Mouse (Mus musculus) ES-Bruce4 (cell line): ENCODE measurements around the gene Myrip. TPM values are rescaled to one million over a fixed set of nuclear protein-coding genes. Genes with fewer than 3 reads are reported as not detected.

Experiments used
- H3K27ac ChIP-seq: 2 replicates; pipeline ENCODE4 v1.5.1; 2012; ENCODE audit warnings: low read length, inconsistent platforms; ENCODE audit not compliant: insufficient read depth
- H3K27me3 ChIP-seq: 2 replicates; pipeline ENCODE4 v1.6.1; 2012; ENCODE audit warnings: mild to moderate bottlenecking, low read length, inconsistent platforms; ENCODE audit not compliant: control insufficient read depth, poor library complexity, insufficient read depth, severe bottlenecking
- H3K36me3 ChIP-seq: 2 replicates; pipeline ENCODE4 v1.6.1; 2012; ENCODE audit warnings: inconsistent platforms, mild to moderate bottlenecking, low read length, moderate library complexity; ENCODE audit not compliant: control insufficient read depth, poor library complexity, insufficient read depth, severe bottlenecking
- H3K4me1 ChIP-seq: one replicate; pipeline ENCODE4 v1.8.1; 2011; ENCODE audit warnings: low read length; ENCODE audit not compliant: control insufficient read depth, insufficient read depth
- H3K4me3 ChIP-seq: 2 replicates; pipeline ENCODE4 v1.5.1; 2011; ENCODE audit warnings: low read depth, mild to moderate bottlenecking, low read length
- H3K9ac ChIP-seq: 2 replicates; pipeline ENCODE4 v1.6.1; 2012; ENCODE audit warnings: low read depth, mild to moderate bottlenecking, inconsistent platforms; ENCODE audit not compliant: poor library complexity, severe bottlenecking
- H3K9me3 ChIP-seq: replicated peaks from 2 replicates; pipeline ENCODE4 v1.6.1; 2012; ENCODE audit warnings: mild to moderate bottlenecking, low read length, inconsistent platforms; ENCODE audit not compliant: control insufficient read depth, poor library complexity, insufficient read depth, severe bottlenecking
- CTCF ChIP-seq: IDR thresholded peaks from one replicate; pipeline ENCODE4 v1.8.1; 2011; ENCODE audit warnings: low read depth, low read length
- EP300 ChIP-seq: IDR thresholded peaks from 2 replicates; pipeline ENCODE4 v1.6.1; 2011; ENCODE audit warnings: low read depth, low read length; ENCODE audit not compliant: insufficient read depth
- POLR2A ChIP-seq: IDR thresholded peaks from one replicate; pipeline ENCODE4 v1.8.1; 2011; ENCODE audit warnings: low read length; ENCODE audit not compliant: insufficient read depth
- polyA plus RNA-seq: library from polyadenylated mRNA; stranded (reverse); fragments of >200 nt; gene quantifications from 2 replicates; pipeline ENCODE4 v1.2.4, GENCODE M21; 2011; ENCODE audit warnings: low read depth; ENCODE audit not compliant: missing spikeins, insufficient read depth, insufficient read length

Gene Myrip
- polyA plus RNA-seq, 1 experiment: 0.24 TPM

- no peaks in the 10 kb centered on the region for H3K4me1 ChIP-seq
- no peak overlapping the region for H3K27ac ChIP-seq
- no peak overlapping the region for H3K4me3 ChIP-seq
- H3K36me3 ChIP-seq: no peaks in the 10 kb centered on the region
- TF ChIP-seq CTCF: no peak
- no peak for TF ChIP-seq POLR2A
- no peak for TF ChIP-seq EP300
- H3K9ac ChIP-seq: no peak overlapping the region
- H3K27me3 ChIP-seq: no peaks in the 10 kb centered on the region
- H3K9me3 ChIP-seq: no peaks in the 10 kb centered on the region
Observed at GRCm38 (mm10) chr9:120282461-120283047, 18.8 kb upstream of the Myrip start.

DNA sequence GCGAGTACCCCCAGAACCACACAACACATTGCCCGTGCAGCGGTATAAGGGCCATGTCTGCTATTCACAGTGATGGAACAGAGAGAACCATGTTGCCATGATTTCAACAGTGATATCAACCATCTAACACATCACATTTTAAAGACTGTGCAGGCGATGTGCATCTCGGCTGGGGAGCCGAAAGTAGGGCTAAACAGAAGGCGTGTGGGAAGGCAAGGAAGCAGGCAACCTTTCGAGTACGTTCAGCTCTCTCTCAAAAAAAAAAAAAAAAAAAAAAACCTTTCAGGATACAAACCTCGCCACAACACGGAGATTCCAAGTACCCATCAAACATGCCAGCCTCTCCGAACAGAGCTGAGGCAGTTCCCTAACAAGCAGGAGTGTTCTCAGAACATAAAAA lies 17.8 kb upstream of the Myrip start:
- TF ChIP-seq CTCF: no peak
- TF ChIP-seq POLR2A: no peak
- TF ChIP-seq EP300: no peak
- Histone ChIP-seq H3K36me3 (no peaks in the 10 kb centered on the region), H3K4me3 (no peak overlapping the region)

GRCm38 (mm10) chr9:120288011-120288410 lies 13.3 kb upstream of the Myrip start:
- TF ChIP-seq EP300: no peak
- TF ChIP-seq CTCF: no peak
- no peak for TF ChIP-seq POLR2A

More for the DNA sequence above, 17.8 kb upstream of the Myrip start:
- no peaks in the 10 kb centered on the region for H3K27me3 ChIP-seq
- H3K27ac ChIP-seq: no peak overlapping the region
- no peaks in the 10 kb centered on the region for H3K4me1 ChIP-seq
- no peak overlapping the region for H3K9ac ChIP-seq
- H3K9me3 ChIP-seq: no peaks in the 10 kb centered on the region

GRCm38 (mm10) chr9:120290375-120290774 lies 10.9 kb upstream of the Myrip start:
- TF ChIP-seq POLR2A (no peak), CTCF (no peak), EP300 (no peak)
- H3K4me3 ChIP-seq: no peak overlapping the region
- H3K27me3 ChIP-seq: no peaks in the 10 kb centered on the region
- no peaks in the 10 kb centered on the region for H3K36me3 ChIP-seq
- H3K27ac ChIP-seq: no peak overlapping the region
- no peaks in the 10 kb centered on the region for H3K9me3 ChIP-seq
- no peak overlapping the region for H3K9ac ChIP-seq
- H3K4me1 ChIP-seq: no peaks in the 10 kb centered on the region

More at GRCm38 (mm10) chr9:120288011-120288410, 13.3 kb upstream of the Myrip start:
- Histone ChIP-seq H3K36me3 (no peaks in the 10 kb centered on the region), H3K9ac (no peak overlapping the region), H3K9me3 (no peaks in the 10 kb centered on the region), H3K4me1 (no peaks in the 10 kb centered on the region), H3K4me3 (no peak overlapping the region), H3K27me3 (no peaks in the 10 kb centered on the region), H3K27ac (no peak overlapping the region)

GRCm38 (mm10) chr9:120292488-120292887 lies 8.8 kb upstream of the Myrip start:
- Histone ChIP-seq H3K4me1 (no peaks in the 10 kb centered on the region), H3K9ac (no peak overlapping the region), H3K36me3 (no peaks in the 10 kb centered on the region), H3K9me3 (no peaks in the 10 kb centered on the region), H3K27ac (no peak overlapping the region), H3K27me3 (no peaks in the 10 kb centered on the region), H3K4me3 (no peak overlapping the region)
- no peak for TF ChIP-seq CTCF
- no peak for TF ChIP-seq EP300
- no peak for TF ChIP-seq POLR2A

DNA sequence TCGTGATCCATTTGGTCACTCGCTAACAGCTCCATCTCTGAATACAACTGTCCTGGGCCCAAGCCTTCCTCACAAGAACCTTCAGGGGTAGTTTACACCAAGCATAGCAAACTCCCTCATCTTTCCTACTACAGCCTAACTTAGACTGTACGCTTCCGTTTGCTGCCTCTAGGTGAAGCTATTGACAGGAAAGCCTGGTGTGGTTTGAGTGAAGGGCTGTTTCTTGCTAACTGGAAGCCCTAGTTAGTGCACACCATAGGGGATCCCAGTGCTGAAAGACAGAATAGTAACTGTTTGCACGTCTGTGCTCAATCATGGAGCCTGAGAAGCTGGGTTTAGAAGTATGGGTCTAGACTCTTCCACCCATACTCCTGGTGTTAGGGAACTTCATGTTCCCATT lies 5.8 kb upstream of the Myrip start:
- Histone ChIP-seq H3K27me3 (no peaks in the 10 kb centered on the region), H3K9ac (no peak overlapping the region), H3K4me1 (no peaks in the 10 kb centered on the region), H3K36me3 (no peaks in the 10 kb centered on the region), H3K27ac (no peak overlapping the region), H3K4me3 (no peak overlapping the region), H3K9me3 (no peaks in the 10 kb centered on the region)
- no peak for TF ChIP-seq CTCF
